Mouse (Mus musculus): Measurements from ENCODE around the gene Top3a.
"Not testable (repeated sequence)": the region's sequence is repeated elsewhere in the genome, so short reads cannot be mapped to it uniquely, and the experiment has no call there.

Gene Top3a

DNA sequence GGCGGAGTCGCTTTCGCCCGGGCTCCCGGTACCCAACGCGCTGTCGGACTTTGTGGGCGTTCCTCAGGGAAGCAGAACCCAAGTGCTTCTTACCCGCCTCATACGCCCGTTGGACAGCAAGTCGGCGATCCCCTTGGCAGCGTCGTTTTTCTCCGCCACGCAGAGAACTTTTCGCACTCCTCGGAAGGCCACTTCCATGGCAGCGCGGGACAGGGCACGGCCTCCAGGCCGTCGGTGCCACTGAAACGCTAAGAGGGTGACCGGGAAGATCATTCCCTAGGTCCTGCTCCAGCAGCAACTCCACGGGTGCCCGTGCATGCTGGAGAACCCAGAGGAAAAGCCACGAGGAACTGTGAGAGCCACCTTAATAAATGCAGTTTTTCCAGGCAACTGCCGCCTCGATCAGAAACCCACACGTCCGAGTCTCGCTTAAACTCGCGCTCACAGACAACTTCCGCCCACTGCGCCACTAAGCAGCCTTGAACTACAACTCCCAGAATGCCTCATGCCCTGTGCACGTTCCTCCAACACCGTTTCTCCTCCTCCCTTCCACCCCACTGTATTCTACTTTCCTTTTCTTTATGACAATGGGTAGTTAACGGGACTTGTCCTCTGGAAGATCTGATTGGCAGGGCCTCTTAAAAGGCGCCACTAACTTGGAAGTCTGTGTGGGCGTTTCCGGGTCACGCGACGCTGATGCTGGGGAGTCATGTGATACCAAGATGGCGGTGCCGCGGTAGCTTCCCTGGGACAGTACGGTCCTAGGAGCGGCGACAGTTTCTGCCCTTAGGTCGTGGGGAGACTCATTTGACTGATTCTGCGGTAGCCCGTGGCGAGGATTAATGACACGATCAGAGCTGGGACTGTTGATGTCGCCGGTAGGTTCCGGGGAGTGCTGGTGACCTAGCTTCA, at the start of gene Top3a, which contains the start of gene Smcr8:
Gene Top3a (minus strand): TSS at position 537 of the 912 bp plus-strand sequence.
Gene Smcr8 (plus strand): TSS at position 696 of the 912 bp plus-strand sequence.
- peak; percentile 86 to 87 for DNase-seq (ENCODE audit: low spot score in 2 of 2)

DNA sequence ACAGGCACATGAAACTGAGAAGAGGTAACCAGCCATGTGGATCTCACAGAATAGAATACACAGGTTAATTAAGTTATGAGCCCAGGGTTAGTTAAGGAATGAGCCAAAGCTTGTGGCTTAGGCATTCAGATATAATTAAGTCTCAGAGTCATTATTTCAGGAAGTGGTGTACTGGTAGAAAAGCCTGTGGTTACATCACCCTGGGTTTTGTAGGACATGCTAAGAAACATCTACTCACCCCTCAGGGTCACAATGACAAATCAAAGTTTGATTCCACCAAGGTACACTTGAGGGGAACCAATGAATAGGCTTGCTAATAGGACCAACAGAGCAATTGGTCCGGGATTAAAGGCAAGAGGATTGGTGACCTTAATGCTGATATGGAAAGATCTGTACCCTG, 49.5 kb upstream of the Top3a start:
- no peak for DNase-seq (ENCODE audit: low spot score in 2 of 2)

- no peak for DNase-seq (ENCODE audit: low spot score in 2 of 2)
These were observed 48.0 kb upstream of the Top3a start for GRCm38 (mm10) chr11:60825191-60825590.

DNA sequence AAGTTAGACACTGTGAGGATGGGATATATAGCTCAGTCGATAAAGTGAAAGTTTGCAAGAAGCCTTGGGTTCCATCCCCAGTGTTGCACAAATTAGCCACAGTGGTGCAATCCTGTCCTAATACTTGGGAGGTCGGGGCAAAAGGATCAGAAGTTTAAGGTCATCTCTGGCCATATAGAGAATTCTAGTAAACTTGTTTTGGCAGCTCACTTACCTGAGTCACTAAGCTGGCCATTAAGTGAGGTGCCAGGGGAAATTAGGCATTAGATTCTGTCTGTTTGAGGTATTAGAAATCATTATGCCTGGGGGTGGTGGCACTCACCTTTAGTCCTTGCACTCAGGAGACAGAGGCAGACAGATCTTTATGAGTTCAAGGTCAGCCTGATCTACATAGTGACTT, 46.6 kb upstream of the Top3a start:
- DNase-seq (ENCODE audit: low spot score in 2 of 2): no peak

DNA sequence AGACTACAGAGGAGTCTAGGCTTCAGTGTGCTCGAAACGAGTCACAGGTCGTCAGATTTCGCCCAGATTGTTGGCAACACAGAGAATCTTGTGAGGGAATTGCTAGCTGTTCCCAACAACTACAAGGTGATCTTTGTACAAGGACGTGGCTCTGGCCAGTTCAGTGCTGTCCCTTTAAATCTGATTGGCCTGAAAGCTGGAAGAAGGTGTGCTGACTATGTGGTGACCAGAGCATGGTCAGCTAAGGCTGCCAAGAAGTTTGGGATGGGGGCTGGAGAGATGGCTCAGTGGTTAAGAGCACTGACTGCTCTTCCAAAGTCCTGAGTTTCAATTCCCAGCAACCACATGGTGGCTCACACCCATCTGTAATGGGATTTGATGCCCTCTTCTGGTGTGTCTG, 39.2 kb upstream of the Top3a start:
- DNase-seq (ENCODE audit: low spot score in 2 of 2): no peak

DNA sequence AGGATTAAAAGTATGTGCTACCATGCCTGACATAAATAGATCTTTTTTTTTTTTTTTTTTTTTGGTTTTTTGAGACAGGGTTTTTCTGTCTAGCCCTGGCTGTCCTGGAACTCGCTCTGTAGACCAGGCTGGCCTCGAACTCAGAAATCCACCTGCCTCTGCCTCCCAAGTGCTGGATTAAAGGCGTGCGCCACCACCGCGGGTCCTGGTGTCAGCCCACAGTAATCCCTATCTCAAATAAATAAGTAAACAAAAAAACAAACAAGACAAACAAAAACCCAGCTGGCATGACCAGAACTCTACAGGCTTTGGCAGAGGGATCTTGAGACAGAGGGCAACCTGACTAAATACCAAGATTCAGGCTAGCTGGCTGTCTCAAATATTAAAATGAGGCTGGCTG, 34.5 kb upstream of the Top3a start, which contains the start of gene Shmt1:
Gene Shmt1 (minus strand): TSS at position 101 of the 400 bp plus-strand sequence.
- DNase-seq (ENCODE audit: low spot score in 2 of 2): not testable (repeated sequence)

- peak; percentile 93 to 94 for DNase-seq (ENCODE audit: low spot score in 2 of 2)
These were observed 33.9 kb upstream of the Top3a start for GRCm38 (mm10) chr11:60811054-60811460.

GRCm38 (mm10) chr11:60810046-60810965, 33.1 kb upstream of the Top3a start:
- no peak for DNase-seq (ENCODE audit: low spot score in 2 of 2)

DNA sequence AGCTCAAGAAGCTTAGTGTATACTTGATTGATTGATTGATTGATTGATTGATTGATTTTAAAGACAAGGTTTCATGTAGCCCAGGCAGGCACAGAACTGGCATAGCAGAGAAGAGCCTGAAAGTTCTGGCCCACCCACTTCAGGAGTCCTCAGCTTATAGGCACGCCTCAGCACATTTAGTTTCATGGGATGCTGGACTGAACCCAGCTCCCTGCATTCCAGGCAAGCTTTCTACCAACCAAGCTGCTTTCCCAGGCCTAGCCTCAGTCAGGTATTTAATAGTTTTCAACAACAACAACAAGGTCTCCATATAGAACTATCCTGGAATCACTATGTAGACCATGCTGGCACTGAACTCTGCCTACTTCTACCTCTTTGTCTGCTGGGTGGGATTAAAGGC, 32.4 kb upstream of the Top3a start:
- DNase-seq (ENCODE audit: low spot score in 2 of 2): no peak

GRCm38 (mm10) chr11:60808286-60809070, 31.3 kb upstream of the Top3a start:
- DNase-seq (ENCODE audit: low spot score in 2 of 2): no peak

- DNase-seq (ENCODE audit: low spot score in 2 of 2): no peak
These were observed 23.7 kb upstream of the Top3a start for GRCm38 (mm10) chr11:60800892-60801291.

- DNase-seq (ENCODE audit: low spot score in 2 of 2): no peak
These were observed 22.8 kb upstream of the Top3a start for GRCm38 (mm10) chr11:60799977-60800376.

DNA sequence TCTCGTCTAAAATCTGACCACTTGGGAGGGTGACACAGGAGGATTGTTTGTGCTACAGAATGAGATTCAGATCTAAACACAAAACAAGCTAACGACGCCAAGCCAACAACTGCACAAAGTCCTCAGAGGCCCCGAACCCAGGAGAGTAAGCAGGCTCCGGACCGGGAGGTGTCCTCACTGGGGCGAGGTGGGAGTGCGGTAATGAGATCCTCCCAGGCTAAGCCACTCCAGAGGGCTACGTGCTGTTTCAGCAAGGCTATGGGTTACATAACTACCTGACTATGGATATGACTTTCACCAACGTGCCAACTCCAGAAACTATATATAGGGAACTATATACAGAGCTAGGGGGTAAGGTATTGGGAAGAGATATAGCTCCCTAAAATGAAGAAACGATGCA, 19.2 kb upstream of the Top3a start:
- DNase-seq (ENCODE audit: low spot score in 2 of 2): no peak

GRCm38 (mm10) chr11:60790472-60790871, 13.3 kb upstream of the Top3a start:
- DNase-seq (ENCODE audit: low spot score in 2 of 2): no peak

GRCm38 (mm10) chr11:60787595-60787994, 10.4 kb upstream of the Top3a start:
- DNase-seq (ENCODE audit: low spot score in 2 of 2): no peak

DNA sequence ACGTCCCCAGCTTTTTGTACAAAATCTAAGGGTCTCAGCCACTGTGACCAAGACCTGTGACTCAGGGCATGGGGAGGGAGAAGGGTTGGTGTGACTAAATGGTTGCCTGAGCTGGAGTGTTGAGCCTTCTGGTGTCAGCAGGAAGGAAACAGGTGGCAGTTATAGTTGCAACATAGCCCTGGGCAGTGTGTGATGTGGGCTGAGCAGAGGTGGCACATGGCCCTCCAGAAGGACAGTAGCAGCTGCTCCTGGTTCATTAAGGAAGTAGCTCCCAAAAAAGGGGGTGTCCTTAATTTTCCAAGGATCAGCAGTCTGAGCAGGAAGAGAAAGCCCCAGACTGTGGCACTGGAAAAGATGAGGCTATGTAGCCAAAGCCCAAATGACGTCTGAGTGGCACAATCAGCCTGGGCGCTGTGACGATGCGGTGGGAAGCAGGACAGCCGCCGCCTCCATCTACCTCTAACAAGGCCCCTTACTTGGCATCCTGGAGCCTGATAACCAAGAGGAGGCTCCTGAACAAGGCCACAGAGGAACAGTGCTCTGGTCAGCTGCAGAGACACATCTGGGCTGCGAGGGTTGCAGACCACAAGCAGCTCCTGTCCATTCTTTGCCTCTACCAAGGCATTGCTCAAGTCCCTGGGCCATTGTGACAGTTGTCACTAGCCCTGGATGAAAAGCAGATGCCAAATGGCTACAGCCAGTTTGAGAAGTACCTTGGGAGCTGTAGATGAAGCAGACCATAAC, 7.2 kb upstream of the Top3a start:
- no peak for DNase-seq (ENCODE audit: low spot score in 2 of 2)

- no peak for DNase-seq (ENCODE audit: low spot score in 2 of 2)
These were observed 2.6 kb upstream of the Top3a start for GRCm38 (mm10) chr11:60779673-60780189.

DNA sequence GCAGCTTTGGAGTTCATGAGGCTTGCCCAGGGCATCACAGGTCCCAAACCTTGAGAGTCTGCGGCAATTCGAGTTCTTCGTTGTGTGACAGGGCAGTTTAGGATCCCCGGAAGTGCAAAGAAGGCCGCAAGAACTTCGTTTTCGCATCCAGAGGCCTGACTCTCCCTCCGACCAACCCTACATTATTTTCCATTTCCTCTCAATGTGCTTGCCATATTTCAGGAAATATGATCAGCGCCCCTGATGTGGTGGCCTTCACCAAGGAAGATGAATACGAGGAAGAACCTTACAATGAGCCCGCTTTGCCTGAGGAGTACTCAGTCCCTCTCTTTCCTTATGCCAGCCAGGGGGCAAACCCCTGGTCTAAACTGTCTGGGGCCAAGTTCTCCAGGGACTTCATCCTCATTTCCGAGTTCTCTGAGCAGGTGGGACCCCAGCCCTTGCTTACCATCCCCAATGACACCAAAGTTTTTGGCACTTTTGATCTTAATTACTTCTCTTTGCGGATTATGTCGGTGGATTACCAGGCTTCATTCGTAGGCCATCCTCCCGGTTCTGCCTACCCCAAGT, 721 bp upstream of the Top3a start:
- no peak for DNase-seq (ENCODE audit: low spot score in 2 of 2)

DNA sequence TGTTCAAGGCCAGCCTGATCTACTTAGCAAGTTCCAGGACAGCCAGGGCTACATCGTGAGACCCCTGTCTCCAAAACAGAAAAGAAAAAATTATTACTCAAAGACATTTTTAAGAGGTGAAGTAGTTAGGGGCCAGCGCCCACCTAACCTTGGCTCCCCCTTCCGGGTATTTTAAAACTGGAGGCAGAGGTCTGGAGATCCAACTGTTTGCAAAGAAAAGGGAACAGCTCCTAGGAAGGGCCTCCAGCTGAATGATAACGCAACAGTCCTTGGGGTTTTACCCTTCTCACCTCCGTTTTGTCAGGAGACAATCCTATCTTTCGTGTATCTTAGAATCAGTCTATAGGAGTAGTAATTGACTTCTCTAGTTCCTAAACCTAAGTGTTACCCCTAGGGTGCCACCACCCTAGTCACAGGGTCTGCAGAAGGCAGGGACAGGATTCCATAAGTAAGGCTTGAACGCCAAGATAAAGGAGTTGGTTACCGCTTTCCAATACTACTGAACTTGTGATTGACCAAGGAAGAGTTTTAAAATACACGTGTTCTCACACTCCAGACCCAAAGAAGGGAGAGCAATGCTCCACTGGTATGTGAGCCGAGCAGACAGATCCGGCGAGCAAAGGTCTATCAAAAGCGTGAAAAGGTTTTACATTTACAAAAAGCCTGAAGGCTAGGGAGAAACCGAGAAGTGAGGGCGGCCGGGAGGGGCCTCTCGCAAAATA, 897 bp downstream of the Top3a start:
- no peak for DNase-seq (ENCODE audit: low spot score in 2 of 2)
